Mouse (Mus musculus): ENCODE data around the gene Mpped2.

- no peak for TF ChIP-seq ZC3H11A (IDR thresholded peaks at IDR 0.05; ENCODE audit: borderline replicate concordance, low read depth, low read length)
- no peak for TF ChIP-seq CHD2 (IDR thresholded peaks at IDR 0.05; ENCODE audit: low read depth, low read length)
- TF ChIP-seq HCFC1 (IDR thresholded peaks at IDR 0.05; ENCODE audit: borderline replicate concordance, insufficient read depth, low read length): no peak
- TF ChIP-seq MAFK (IDR thresholded peaks at IDR 0.05; ENCODE audit: insufficient read depth, low read depth, low read length): no peak
- TF ChIP-seq ZNF384 (IDR thresholded peaks at IDR 0.05; ENCODE audit: low read depth, low read length): no peak
Measured at GRCm38 (mm10) chr2:106826023-106826422, 133.0 kb downstream of the Mpped2 start.

Measured in ES-E14 (cell line).